Mouse (Mus musculus) cerebellum, postnatal 4 days (tissue): Measurements from ENCODE around the gene Stx11.

Source experiments
- DNase-seq, 2 experiments: peaks; one replicate each; pipeline ENCODE4 v3.0.0; 2022; ENCODE audit warnings: low spot score in 2 of 2, mixed read lengths in 1 of 2

The Stx11 gene

GRCm38 (mm10) chr10:12915826-12916225 is 48.3 kb downstream of the Stx11 start:
- no peak for DNase-seq

DNA sequence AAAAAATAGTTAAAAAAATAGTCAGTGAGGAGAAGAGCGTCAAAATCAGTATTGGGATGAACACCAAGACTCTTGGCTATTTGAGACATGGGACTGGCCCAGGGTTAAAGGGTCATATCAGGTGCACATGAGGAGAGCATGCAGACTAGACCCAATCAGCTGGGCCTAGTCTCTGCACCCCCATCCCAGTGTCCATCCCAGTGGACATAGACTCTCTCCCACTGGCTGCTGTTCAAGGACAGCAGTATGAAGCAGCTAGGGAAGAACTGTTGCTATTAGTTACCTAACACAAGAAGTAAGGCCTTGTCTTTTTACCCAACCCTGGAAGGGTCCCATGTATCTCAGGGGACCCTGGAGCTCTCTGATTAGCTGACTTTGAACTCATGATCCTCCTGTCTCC is 49.9 kb downstream of the Stx11 start:
- no peak for DNase-seq

DNA sequence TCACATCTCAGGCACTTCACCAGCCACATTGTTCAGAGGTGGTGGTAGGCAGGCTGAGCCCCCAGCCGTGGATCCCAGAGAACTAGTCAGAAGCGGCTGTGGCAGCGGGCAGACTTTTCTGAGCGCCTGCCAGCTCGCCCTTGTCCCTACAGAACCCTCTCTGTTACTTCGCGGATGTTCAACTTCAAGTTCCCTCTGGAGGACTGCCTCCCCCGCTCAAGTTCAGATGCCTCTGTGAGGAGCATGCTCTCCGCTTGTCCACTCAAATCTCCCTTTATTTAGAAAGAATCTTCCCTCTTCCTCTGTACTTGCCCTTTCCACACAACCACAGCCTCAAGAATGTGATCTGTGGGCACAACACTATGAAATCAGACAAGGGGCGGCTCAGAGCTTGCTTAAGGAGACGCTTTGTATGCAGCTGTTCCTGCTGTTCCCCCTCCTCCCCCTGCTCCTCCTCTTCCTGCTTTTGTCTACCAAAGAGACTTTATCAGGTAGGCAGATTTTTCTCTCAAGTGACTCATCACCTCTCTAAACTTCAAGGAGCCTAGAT is 52.0 kb downstream of the Stx11 start:
- DNase-seq = no peak

DNA sequence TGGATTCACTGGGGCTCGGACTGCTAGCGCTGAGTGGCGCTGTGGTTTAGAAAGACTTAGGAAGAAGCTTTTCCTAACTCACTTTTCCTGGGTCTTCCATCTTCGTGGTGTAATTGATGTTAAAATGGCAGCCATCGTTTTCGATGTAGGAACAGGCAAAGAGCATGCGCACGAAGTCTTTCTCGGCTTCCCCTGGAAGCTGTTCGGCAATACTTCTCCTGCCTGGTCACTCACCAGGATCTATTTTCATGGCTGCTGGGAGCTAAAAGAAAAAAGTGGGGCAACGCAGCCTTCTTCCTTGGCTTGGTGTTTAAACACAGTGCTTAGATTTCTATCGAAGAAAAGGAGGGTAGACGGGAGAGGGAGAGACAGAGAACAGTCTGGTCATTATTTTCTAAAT is 52.6 kb downstream of the Stx11 start:
- DNase-seq = no peak

DNA sequence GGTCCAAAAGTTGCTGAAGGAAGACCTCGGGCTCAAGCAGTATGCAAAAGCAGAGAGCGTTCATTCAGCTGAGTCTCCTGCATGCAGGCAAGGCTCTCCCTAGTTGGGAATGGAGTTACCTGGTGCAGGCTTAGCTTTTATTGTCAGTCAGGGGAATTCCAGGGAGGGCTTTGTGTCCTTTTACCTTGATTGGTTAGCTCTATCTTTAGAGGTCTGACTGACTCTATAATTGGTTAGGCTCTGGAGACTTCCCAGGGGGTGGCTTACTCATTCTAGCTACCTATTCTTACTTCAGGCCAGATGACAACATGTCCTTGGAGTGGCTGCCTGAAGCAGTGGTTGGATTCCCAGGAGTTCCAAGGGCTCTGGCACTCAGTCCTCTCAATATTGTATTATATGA is 54.2 kb downstream of the Stx11 start:
- no peak for DNase-seq

- DNase-seq = no peak
Observed at GRCm38 (mm10) chr10:12909179-12909578, 54.9 kb downstream of the Stx11 start.

GRCm38 (mm10) chr10:12904140-12904528 is 60.0 kb downstream of the Stx11 start:
- no peak for DNase-seq

- no peak for DNase-seq
Observed at GRCm38 (mm10) chr10:12903440-12904139, 60.5 kb downstream of the Stx11 start.

DNA sequence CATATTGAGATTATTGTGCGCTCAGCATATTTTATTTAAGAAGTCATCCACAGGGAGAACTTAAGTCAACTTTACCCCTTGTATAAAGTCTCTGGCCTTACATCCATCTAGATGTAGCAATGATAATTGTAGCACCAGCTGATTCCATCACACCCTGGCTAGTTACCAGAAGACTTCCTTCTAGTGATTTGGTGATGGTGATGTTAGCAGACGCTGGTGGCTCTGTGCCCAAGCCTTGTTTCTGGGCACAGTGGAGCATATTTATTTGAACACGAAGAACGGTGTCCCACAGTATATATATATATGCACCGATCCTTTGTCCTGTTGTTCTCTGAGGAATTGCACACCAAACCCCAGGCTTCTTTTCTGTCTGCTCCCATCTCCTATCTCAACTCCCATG is 64.2 kb downstream of the Stx11 start:
- DNase-seq = no peak

DNA sequence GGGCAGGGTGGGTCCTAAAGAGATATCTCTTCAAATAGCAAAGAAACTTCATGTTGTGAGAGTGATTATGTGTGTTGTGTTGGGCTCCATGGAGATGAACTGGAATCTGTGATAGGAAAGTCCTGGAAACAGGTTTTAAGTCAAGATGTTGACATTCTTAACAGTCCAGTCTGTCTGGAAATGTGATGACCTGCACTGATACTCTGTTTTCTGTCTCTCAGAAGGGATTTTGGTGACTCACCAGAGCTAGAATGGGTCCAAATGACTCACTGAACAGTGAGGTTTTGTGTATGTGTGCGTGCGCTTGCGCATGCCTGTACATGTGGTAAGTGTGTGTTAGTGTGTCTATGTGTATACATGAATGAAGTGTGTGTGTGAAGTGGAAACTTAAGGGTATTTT is 70.8 kb downstream of the Stx11 start:
- no peak for DNase-seq

- DNase-seq = no peak
Observed at GRCm38 (mm10) chr10:12888373-12888772, 75.7 kb downstream of the Stx11 start.
